Mouse (Mus musculus) hindbrain, embryonic 13.5 days (tissue): Measurements from ENCODE around the gene Dhx8. TPM values are rescaled to one million over a fixed set of nuclear protein-coding genes. Genes with fewer than 3 reads are reported as not detected.

Experiments
- ATAC-seq: fragments of 200-750 bp; cut with Nextera tagmentation; 2 replicates; pipeline ENCODE4 v1.8.0; 2017; ENCODE audit warnings: moderate TSS enrichment; ENCODE audit not compliant: low FRiP score
- H3K27ac ChIP-seq: fragments of 300-500 bp; sonication (generic); 2 replicates; pipeline ENCODE4 v1.5.1; 2015; ENCODE audit warnings: inconsistent platforms, mild to moderate bottlenecking, moderate library complexity
- H3K27me3 ChIP-seq: fragments of 300-500 bp; sonication (generic); 2 replicates; pipeline ENCODE4 v1.6.1; 2015; ENCODE audit warnings: mild to moderate bottlenecking, inconsistent platforms
- H3K36me3 ChIP-seq: fragments of 300-500 bp; sonication (generic); 2 replicates; pipeline ENCODE4 v1.6.1; 2015; ENCODE audit warnings: mild to moderate bottlenecking, inconsistent platforms
- H3K4me1 ChIP-seq: fragments of 300-500 bp; sonication (generic); replicated peaks from 2 replicates; pipeline ENCODE4 v1.6.1; 2015; ENCODE audit warnings: inconsistent platforms
- H3K4me2 ChIP-seq: fragments of 300-500 bp; sonication (generic); 2 replicates; pipeline ENCODE4 v1.6.1; 2015; ENCODE audit warnings: inconsistent platforms, mild to moderate bottlenecking, moderate library complexity
- H3K4me3 ChIP-seq: fragments of 300-500 bp; sonication (generic); 2 replicates; pipeline ENCODE4 v1.5.1; 2015; ENCODE audit warnings: mild to moderate bottlenecking, inconsistent platforms
- H3K9ac ChIP-seq: fragments of 300-500 bp; sonication (generic); 2 replicates; pipeline ENCODE4 v1.6.1; 2015; ENCODE audit warnings: mild to moderate bottlenecking, inconsistent platforms
- H3K9me3 ChIP-seq: fragments of 300-500 bp; sonication (generic); 2 replicates; pipeline ENCODE4 v1.6.1; 2016; ENCODE audit warnings: inconsistent platforms
- WGBS: fragments of 180-500 bp; shearing (Covaris S2); methylation state at CpG from one replicate; pipeline ENCODE4 v1.1.7; 2015; 5-methylcytosine and 5-hydroxymethylcytosine counted together
- polyA plus RNA-seq: library from polyadenylated mRNA; unstranded; fragments of >200 nt; fragmentation: Nextera tagmentation; extraction: Ambion mirVana; gene quantifications from 2 replicates; pipeline ENCODE4 v1.2.1, GENCODE M21; 2015

Dhx8 gene
- polyA plus RNA-seq, 1 experiment from 2014 or later, result 35.1 TPM

GRCm38 (mm10) chr11:101706764-101707448 is 25.8 kb upstream of the Dhx8 start:
- H3K27ac ChIP-seq, result 0 out of 2 replicates have a peak overlapping the region, but pooled peaks have one; percentile 2
- no peak overlapping the region for H3K9ac ChIP-seq
- no peak for ATAC-seq
- peaks cover 16% of the 10 kb centered on the region for H3K4me1 ChIP-seq
- no peaks in the 10 kb centered on the region for H3K27me3 ChIP-seq
- no peaks in the 10 kb centered on the region for H3K36me3 ChIP-seq
- H3K4me3 ChIP-seq, result no peak overlapping the region
- WGBS, result 57% methylated on average over 10 of the region's 10 CpGs
- H3K4me2 ChIP-seq, result no peak overlapping the region
- H3K9me3 ChIP-seq, result no peaks in the 10 kb centered on the region

DNA sequence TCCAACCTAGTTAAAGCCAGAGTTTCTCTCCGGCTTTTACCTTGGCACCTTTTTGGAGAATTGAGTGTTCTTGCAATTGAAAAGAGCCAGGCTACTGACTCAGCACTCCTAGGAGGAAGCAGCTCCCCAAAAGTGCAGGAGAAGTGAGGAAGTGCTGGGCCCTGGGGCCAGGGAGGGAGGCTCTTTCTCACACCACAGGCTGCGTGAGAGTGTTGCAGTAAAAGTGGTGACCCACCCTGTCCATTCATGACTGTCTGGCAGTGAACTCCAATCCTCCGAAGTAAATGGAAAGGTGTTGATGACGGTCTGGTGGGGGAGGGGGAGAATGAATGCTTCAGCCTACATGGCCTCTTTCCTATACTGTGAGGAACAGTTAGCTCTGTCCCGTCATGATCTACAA is 24.2 kb upstream of the Dhx8 start:
- Histone ChIP-seq H3K4me1 (peaks cover 16% of the 10 kb centered on the region), H3K9me3 (no peaks in the 10 kb centered on the region), H3K27ac (no peak overlapping the region), H3K4me3 (no peak overlapping the region), H3K9ac (no peak overlapping the region), H3K4me2 (no peak overlapping the region), H3K27me3 (no peaks in the 10 kb centered on the region), H3K36me3 (no peaks in the 10 kb centered on the region)
- WGBS, result 68% methylated on average over 5 of the region's 5 CpGs
- no peak for ATAC-seq

- no peaks in the 10 kb centered on the region for H3K9me3 ChIP-seq
- no peak overlapping the region for H3K9ac ChIP-seq
- peaks cover 3% of the 10 kb centered on the region; the same call in 1 of the 2 replicates for H3K4me1 ChIP-seq
- H3K27ac ChIP-seq, result no peak overlapping the region
- H3K27me3 ChIP-seq, result no peaks in the 10 kb centered on the region
- H3K4me3 ChIP-seq, result no peak overlapping the region
- no peaks in the 10 kb centered on the region for H3K36me3 ChIP-seq
- no peak overlapping the region for H3K4me2 ChIP-seq
- WGBS, result 90% methylated on average over 9 of the region's 9 CpGs
- no peak for ATAC-seq
Measured at GRCm38 (mm10) chr11:101712811-101713210, 19.9 kb upstream of the Dhx8 start.

GRCm38 (mm10) chr11:101714012-101714411 is 18.7 kb upstream of the Dhx8 start:
- no peak overlapping the region for H3K27ac ChIP-seq
- 42% methylated on average over 7 of the region's 7 CpGs for WGBS
- ATAC-seq, result no peak
- no peak overlapping the region for H3K4me2 ChIP-seq
- no peaks in the 10 kb centered on the region for H3K36me3 ChIP-seq
- peaks cover 12% of the 10 kb centered on the region for H3K4me1 ChIP-seq
- no peaks in the 10 kb centered on the region for H3K9me3 ChIP-seq
- no peaks in the 10 kb centered on the region for H3K27me3 ChIP-seq
- H3K9ac ChIP-seq, result no peak overlapping the region
- no peak overlapping the region for H3K4me3 ChIP-seq

DNA sequence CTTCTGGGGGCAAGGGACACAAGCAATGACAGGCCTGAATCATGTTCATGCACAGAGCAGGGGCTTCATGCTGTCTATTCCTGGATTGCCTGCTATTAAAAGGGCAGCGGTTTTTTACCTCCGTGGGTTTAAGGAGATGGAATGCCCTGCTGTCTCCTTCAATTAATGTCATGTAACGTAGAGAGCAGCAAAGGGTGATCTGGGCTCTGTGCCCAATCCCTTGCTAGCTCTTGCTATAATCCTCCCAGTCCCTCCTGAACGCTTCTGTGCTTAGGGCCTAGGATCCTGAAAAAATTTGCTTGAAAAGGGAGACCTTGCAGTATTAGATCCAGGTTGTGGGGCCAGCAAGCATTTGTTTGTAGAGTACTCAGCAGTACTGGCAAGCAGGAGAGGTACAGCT is 14.4 kb upstream of the Dhx8 start:
- H3K9me3 ChIP-seq, result no peaks in the 10 kb centered on the region
- H3K27me3 ChIP-seq, result no peaks in the 10 kb centered on the region
- H3K27ac ChIP-seq, result peak overlapping the region; percentile 59
- WGBS, result 28% methylated on average over 4 of the region's 4 CpGs
- H3K4me1 ChIP-seq, result peaks cover 12% of the 10 kb centered on the region
- 0 out of 2 replicates have a peak overlapping the region, but pooled peaks have one; percentile 3 for H3K4me2 ChIP-seq
- no peak for ATAC-seq
- H3K9ac ChIP-seq, result peak overlapping the region; percentile 26
- no peak overlapping the region for H3K4me3 ChIP-seq
- no peaks in the 10 kb centered on the region for H3K36me3 ChIP-seq

DNA sequence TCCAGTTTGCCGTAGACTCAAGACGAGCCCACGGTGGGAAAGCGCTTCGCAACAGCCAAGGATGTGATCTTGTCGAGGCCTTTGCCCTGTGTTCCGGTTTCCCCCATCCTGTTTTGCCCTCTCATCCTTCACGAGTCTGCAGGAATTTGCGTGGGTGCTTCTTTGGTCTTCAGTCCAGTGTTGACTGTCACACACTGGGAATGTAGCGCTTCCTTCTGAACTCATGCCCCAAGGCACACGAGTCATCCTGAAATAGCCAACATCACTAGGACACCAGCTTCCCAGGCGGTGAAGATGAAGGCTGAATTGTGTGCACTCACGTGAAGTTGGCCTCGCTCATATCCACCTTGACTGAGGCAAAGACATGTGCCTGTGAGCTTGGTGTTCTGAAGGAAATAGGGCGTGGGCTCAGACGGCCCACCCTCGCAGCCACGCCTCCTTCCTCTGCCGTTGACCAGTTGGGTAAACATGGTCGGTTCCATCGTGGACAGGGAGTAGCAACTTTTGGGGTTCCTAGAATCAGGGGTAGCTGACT is 12.7 kb upstream of the Dhx8 start:
- 87% methylated on average over 21 of the region's 21 CpGs for WGBS
- no peak for ATAC-seq

DNA sequence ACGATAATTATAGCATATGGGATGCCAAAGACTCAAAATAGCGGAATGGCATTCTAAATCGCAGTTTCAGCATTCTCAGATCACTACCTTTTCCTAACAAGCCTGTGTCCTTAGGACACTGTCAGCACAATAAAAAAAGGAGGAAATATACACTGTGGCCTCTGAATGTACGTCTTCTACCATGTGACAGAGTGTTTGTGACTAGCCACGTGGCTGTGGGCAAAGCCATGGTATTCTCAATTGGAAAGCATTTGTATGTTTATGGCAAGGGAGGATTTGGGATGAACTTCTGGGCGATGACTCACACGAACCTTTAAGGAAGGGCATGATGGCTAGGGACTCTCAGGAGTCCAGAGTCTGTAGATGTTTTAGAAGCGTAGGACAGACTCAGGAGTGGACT is 7.7 kb upstream of the Dhx8 start:
- Histone ChIP-seq H3K4me3 (no peak overlapping the region), H3K4me1 (peaks cover 9% of the 10 kb centered on the region), H3K27ac (no peak overlapping the region), H3K9me3 (no peaks in the 10 kb centered on the region), H3K9ac (no peak overlapping the region), H3K36me3 (no peaks in the 10 kb centered on the region), H3K27me3 (no peaks in the 10 kb centered on the region), H3K4me2 (no peak overlapping the region)
- no peak for ATAC-seq
- 86% methylated on average over 8 of the region's 8 CpGs for WGBS

More for the DNA sequence above, 12.7 kb upstream of the Dhx8 start:
- H3K9me3 ChIP-seq, result no peaks in the 10 kb centered on the region
- H3K4me3 ChIP-seq, result no peak overlapping the region
- no peaks in the 10 kb centered on the region for H3K27me3 ChIP-seq
- H3K27ac ChIP-seq, result no peak overlapping the region
- no peak overlapping the region for H3K4me2 ChIP-seq
- no peaks in the 10 kb centered on the region for H3K36me3 ChIP-seq
- no peak overlapping the region for H3K9ac ChIP-seq
- peaks cover 12% of the 10 kb centered on the region for H3K4me1 ChIP-seq

- WGBS, result 28% methylated on average over 2 of the region's 2 CpGs
- ATAC-seq, result no peak
Measured at GRCm38 (mm10) chr11:101726765-101727164, 6.0 kb upstream of the Dhx8 start.

DNA sequence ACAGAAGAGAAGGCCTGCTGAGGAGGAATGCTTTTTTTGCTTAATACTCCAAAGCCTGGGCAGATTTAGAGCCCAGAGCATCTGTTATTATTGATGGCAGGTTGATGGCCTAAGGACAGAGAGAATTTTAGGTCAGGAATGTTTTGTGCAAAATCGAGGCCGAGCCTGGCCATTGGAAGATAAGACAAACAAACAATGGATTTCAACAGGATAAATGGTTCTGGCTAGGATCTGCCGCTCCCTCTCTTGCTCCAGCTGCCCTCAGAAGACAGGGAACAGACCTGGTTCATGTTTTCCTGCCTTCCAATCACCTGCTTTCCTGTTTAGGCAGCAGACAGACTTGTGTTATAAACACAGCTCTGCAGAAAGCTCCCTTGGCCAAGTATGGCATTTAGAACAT is 3.4 kb upstream of the Dhx8 start:
- Histone ChIP-seq H3K36me3 (no peaks in the 10 kb centered on the region), H3K4me2 (no peak overlapping the region), H3K9ac (no peak overlapping the region), H3K4me3 (no peak overlapping the region), H3K27me3 (no peaks in the 10 kb centered on the region), H3K4me1 (peaks cover 20% of the 10 kb centered on the region), H3K27ac (no peak overlapping the region), H3K9me3 (no peaks in the 10 kb centered on the region)
- ATAC-seq, result no peak
- WGBS, result 70% methylated on average over 3 of the region's 3 CpGs

More at GRCm38 (mm10) chr11:101726765-101727164, 6.0 kb upstream of the Dhx8 start:
- H3K27me3 ChIP-seq, result no peaks in the 10 kb centered on the region
- H3K9me3 ChIP-seq, result no peaks in the 10 kb centered on the region
- no peaks in the 10 kb centered on the region for H3K36me3 ChIP-seq
- no peak overlapping the region for H3K9ac ChIP-seq
- peaks cover 9% of the 10 kb centered on the region for H3K4me1 ChIP-seq
- no peak overlapping the region for H3K4me2 ChIP-seq
- no peak overlapping the region for H3K4me3 ChIP-seq
- peak overlapping the region; percentile 44; the same call in 1 of the 2 replicates for H3K27ac ChIP-seq

- Histone ChIP-seq H3K27me3 (no peaks in the 10 kb centered on the region), H3K9me3 (no peaks in the 10 kb centered on the region), H3K4me3 (peak overlapping the region; percentile 64), H3K36me3 (peaks cover 37% of the 10 kb centered on the region), H3K27ac (no peak overlapping the region), H3K4me2 (peak overlapping the region; percentile 86), H3K4me1 (peaks cover 12% of the 10 kb centered on the region), H3K9ac (peak overlapping the region; percentile 91)
- WGBS, result 36% methylated on average over 9 of the region's 9 CpGs
- no peak for ATAC-seq
Measured at GRCm38 (mm10) chr11:101733596-101733995, 877 bp downstream of the Dhx8 start.

GRCm38 (mm10) chr11:101756616-101757015 is 23.9 kb downstream of the Dhx8 start:
- H3K27ac ChIP-seq, result no peak overlapping the region
- peaks cover 5% of the 10 kb centered on the region; the same call in 1 of the 2 replicates for H3K4me1 ChIP-seq
- H3K36me3 ChIP-seq, result peaks cover 92% of the 10 kb centered on the region
- H3K4me3 ChIP-seq, result no peak overlapping the region
- ATAC-seq, result no peak
- no peak overlapping the region for H3K9ac ChIP-seq
- 96% methylated on average over 8 of the region's 8 CpGs for WGBS
- H3K4me2 ChIP-seq, result no peak overlapping the region
- no peaks in the 10 kb centered on the region for H3K27me3 ChIP-seq
- H3K9me3 ChIP-seq, result no peaks in the 10 kb centered on the region

- no peak for ATAC-seq
- Histone ChIP-seq H3K4me1 (peaks cover 5% of the 10 kb centered on the region; the same call in 1 of the 2 replicates), H3K27me3 (no peaks in the 10 kb centered on the region), H3K4me2 (no peak overlapping the region), H3K9me3 (no peaks in the 10 kb centered on the region), H3K27ac (no peak overlapping the region), H3K4me3 (no peak overlapping the region), H3K36me3 (peaks cover 92% of the 10 kb centered on the region), H3K9ac (no peak overlapping the region)
- 95% methylated on average over 8 of the region's 8 CpGs for WGBS
Measured at GRCm38 (mm10) chr11:101757366-101757765, 24.6 kb downstream of the Dhx8 start.

DNA sequence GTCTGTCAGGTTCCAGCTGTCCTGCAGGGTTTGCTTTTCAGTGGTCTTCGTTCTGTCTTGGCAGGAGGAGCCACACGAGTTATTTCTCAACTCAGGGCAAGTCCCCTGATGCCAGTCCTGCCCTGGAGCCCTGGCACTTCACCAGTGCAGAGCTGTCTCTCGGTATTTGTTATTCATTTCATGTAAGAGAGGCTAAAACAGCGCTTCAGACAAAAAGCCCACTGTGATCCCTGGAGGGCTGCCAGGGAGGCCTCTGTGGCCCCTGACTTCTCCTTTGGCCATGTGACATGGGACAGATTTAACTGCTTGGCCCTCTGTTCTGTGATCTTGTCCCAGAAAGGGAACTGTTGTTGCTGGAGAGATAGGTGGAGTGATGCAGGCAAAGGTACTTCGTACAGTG is 25.7 kb downstream of the Dhx8 start:
- Histone ChIP-seq H3K27ac (no peak overlapping the region), H3K4me3 (no peak overlapping the region), H3K27me3 (no peaks in the 10 kb centered on the region), H3K36me3 (peaks cover 90% of the 10 kb centered on the region), H3K9ac (no peak overlapping the region), H3K4me2 (no peak overlapping the region), H3K4me1 (peaks cover 5% of the 10 kb centered on the region; the same call in 1 of the 2 replicates), H3K9me3 (no peaks in the 10 kb centered on the region)
- ATAC-seq, result no peak
- WGBS, result 69% methylated on average over 5 of the region's 5 CpGs
